Mouse (Mus musculus) C2C12 (cell line): ENCODE measurements at regions not wholly inside any gene's neighbourhood (a gene's known extent, or its start where the extent isn't known, plus 50 kb on each side); places are given as distances from the start of the nearest gene placed in this dataset.

ENCODE experiments used
- H3K27me3 ChIP-seq: one replicate; pipeline ENCODE4 v1.6.1; 2011; ENCODE audit not compliant: control insufficient read depth, insufficient read depth, insufficient read length
- H3K36me3 ChIP-seq: one replicate; pipeline ENCODE4 v1.6.1; 2011; ENCODE audit not compliant: control insufficient read depth, insufficient read depth
- H3K4me3 ChIP-seq: one replicate; pipeline ENCODE4 v1.5.1; 2011; ENCODE audit warnings: mild to moderate bottlenecking, control low read depth; ENCODE audit not compliant: poor library complexity, insufficient read depth, severe bottlenecking
- H3K79me2 ChIP-seq: one replicate; pipeline ENCODE4 v1.6.1; 2011; ENCODE audit not compliant: control insufficient read depth, insufficient read depth
- H3K79me3 ChIP-seq: one replicate; pipeline ENCODE4 v1.6.1; 2011; ENCODE audit warnings: low read depth, control low read depth
- H3ac ChIP-seq: one replicate; pipeline ENCODE3; 2011; ENCODE audit warnings: low read depth; ENCODE audit not compliant: control insufficient read depth, insufficient read length
- CEBPB ChIP-seq: IDR thresholded peaks from one replicate; pipeline ENCODE4 v1.6.1; 2011; ENCODE audit warnings: low read depth, mild to moderate bottlenecking, control low read depth, moderate library complexity
- CTCF ChIP-seq: IDR thresholded peaks from one replicate; pipeline ENCODE4 v1.5.1; 2011; ENCODE audit not compliant: control insufficient read depth, insufficient read depth, insufficient read length
- FOSL1 ChIP-seq: IDR thresholded peaks from one replicate; pipeline ENCODE4 v1.8.0; 2011; ENCODE audit warnings: mild to moderate bottlenecking, low read length; ENCODE audit not compliant: poor library complexity, insufficient read depth, severe bottlenecking
- MAX ChIP-seq: IDR thresholded peaks from one replicate; pipeline ENCODE4 v1.6.1; 2011; ENCODE audit warnings: mild to moderate bottlenecking, control low read depth
- MYOD1 ChIP-seq: IDR thresholded peaks from one replicate; pipeline ENCODE4 v1.6.1; 2011; ENCODE audit warnings: low read depth; ENCODE audit not compliant: control insufficient read depth, insufficient read length
- MYOG ChIP-seq: IDR thresholded peaks from one replicate; pipeline ENCODE4 v1.6.1; 2011; ENCODE audit not compliant: control insufficient read depth, insufficient read length; ENCODE audit errors: extremely low read depth
- USF1 ChIP-seq: IDR thresholded peaks from one replicate; pipeline ENCODE4 v1.6.1; 2011; ENCODE audit warnings: low read depth, mild to moderate bottlenecking, control low read depth, moderate library complexity

- Histone ChIP-seq H3K79me3 (no peaks in the 10 kb centered on the region), H3ac (no peak overlapping the region)
These were observed 665.4 kb upstream of the Slit2 start for GRCm38 (mm10) chr5:47317506-47317905.

GRCm38 (mm10) chr5:47318147-47318546, 664.8 kb upstream of the Slit2 start:
- no peaks in the 10 kb centered on the region for H3K27me3 ChIP-seq
- no peaks in the 10 kb centered on the region for H3K79me2 ChIP-seq
- no peaks in the 10 kb centered on the region for H3K79me3 ChIP-seq
- no peak overlapping the region for H3K4me3 ChIP-seq
- H3K36me3 ChIP-seq, result no peaks in the 10 kb centered on the region
- no peak overlapping the region for H3ac ChIP-seq
- no peak for TF ChIP-seq FOSL1
- no peak for TF ChIP-seq MYOD1
- no peak for TF ChIP-seq MAX
- no peak for TF ChIP-seq MYOG
- no peak for TF ChIP-seq CTCF
- no peak for TF ChIP-seq CEBPB
- no peak for TF ChIP-seq USF1

More at GRCm38 (mm10) chr5:47317506-47317905, 665.4 kb upstream of the Slit2 start:
- TF ChIP-seq MYOD1, result no peak
- no peak for TF ChIP-seq CTCF
- TF ChIP-seq CEBPB, result no peak
- no peak for TF ChIP-seq MYOG
- no peak for TF ChIP-seq FOSL1
- no peak for TF ChIP-seq USF1
- TF ChIP-seq MAX, result no peak
- Histone ChIP-seq H3K4me3 (no peak overlapping the region), H3K27me3 (no peaks in the 10 kb centered on the region), H3K36me3 (no peaks in the 10 kb centered on the region), H3K79me2 (no peaks in the 10 kb centered on the region)

GRCm38 (mm10) chr5:47322511-47323167, 660.3 kb upstream of the Slit2 start:
- Histone ChIP-seq H3K79me3 (no peaks in the 10 kb centered on the region), H3K4me3 (no peak overlapping the region), H3K79me2 (no peaks in the 10 kb centered on the region), H3K27me3 (no peaks in the 10 kb centered on the region), H3ac (no peak overlapping the region), H3K36me3 (no peaks in the 10 kb centered on the region)
- TF ChIP-seq USF1, result no peak
- no peak for TF ChIP-seq CEBPB
- TF ChIP-seq MYOG, result no peak
- no peak for TF ChIP-seq CTCF
- no peak for TF ChIP-seq MYOD1
- TF ChIP-seq MAX, result no peak
- TF ChIP-seq FOSL1, result no peak

GRCm38 (mm10) chr5:47334299-47334698, 648.6 kb upstream of the Slit2 start:
- no peak overlapping the region for H3K4me3 ChIP-seq
- H3K27me3 ChIP-seq, result no peaks in the 10 kb centered on the region
- no peak overlapping the region for H3ac ChIP-seq
- TF ChIP-seq MYOG (no peak), CEBPB (no peak), MAX (no peak), FOSL1 (no peak), CTCF (no peak), MYOD1 (no peak), USF1 (no peak)
- no peaks in the 10 kb centered on the region for H3K36me3 ChIP-seq
- H3K79me3 ChIP-seq, result no peaks in the 10 kb centered on the region
- no peaks in the 10 kb centered on the region for H3K79me2 ChIP-seq

GRCm38 (mm10) chr5:47336511-47336910, 646.4 kb upstream of the Slit2 start:
- H3K79me2 ChIP-seq, result no peaks in the 10 kb centered on the region
- TF ChIP-seq USF1 (no peak), CEBPB (no peak), MAX (no peak), FOSL1 (no peak), MYOD1 (no peak), MYOG (no peak), CTCF (no peak)
- H3K4me3 ChIP-seq, result no peak overlapping the region
- H3K79me3 ChIP-seq, result no peaks in the 10 kb centered on the region
- H3K36me3 ChIP-seq, result no peaks in the 10 kb centered on the region
- no peaks in the 10 kb centered on the region for H3K27me3 ChIP-seq
- no peak overlapping the region for H3ac ChIP-seq
